Comparison of ENCODE assay signal across 8 mouse cellular contexts in genomic region chr2:172933631-172934419, GRCm38 (mm10). TPM values are rescaled to one million over a fixed set of nuclear protein-coding genes. Genes with fewer than 3 reads are reported as not detected.
DNase-seq lines count a peak whose midpoint lies in the region; ATAC-seq and TF ChIP-seq lines count a peak whose summit lies in the region.

No protein-coding gene starts in this region.

- WGBS in forebrain, embryonic 12.5 days: 1% methylated on average over 34 of the region's 34 CpGs
- 6% methylated on average over 34 of the region's 34 CpGs for WGBS in lung, embryonic 14.5 days
- WGBS in neural tube, embryonic 15.5 days: 2% methylated on average over 34 of the region's 34 CpGs

- no peak for TF ChIP-seq CTCF in lung, embryonic 14.5 days (IDR thresholded peaks at IDR 0.05; ENCODE audit: low read depth)

- no peaks in the 10 kb centered on the region for H3K9me3 ChIP-seq in forebrain, embryonic 12.5 days
- H3K9me3 ChIP-seq in lung, embryonic 14.5 days (ENCODE audit: low read depth, low read length): no peaks in the 10 kb centered on the region
- no peaks in the 10 kb centered on the region for H3K9me3 ChIP-seq in neural tube, embryonic 15.5 days (replicated peaks)

- peak overlapping the region; percentile 43 for H3K27ac ChIP-seq in forebrain, embryonic 12.5 days
- peak overlapping the region; percentile 39; the same call in 1 of the 2 replicates for H3K27ac ChIP-seq in lung, embryonic 14.5 days (ENCODE audit: low read depth)
- H3K27ac ChIP-seq in neural tube, embryonic 15.5 days (replicated peaks): peak overlapping the region; percentile 43

- H3K27me3 ChIP-seq in forebrain, embryonic 12.5 days: peaks cover 72% of the 10 kb centered on the region
- H3K27me3 ChIP-seq in lung, embryonic 14.5 days (ENCODE audit: insufficient read depth, low read length): peaks cover 17% of the 10 kb centered on the region
- H3K27me3 ChIP-seq in neural tube, embryonic 15.5 days (replicated peaks): peaks cover 46% of the 10 kb centered on the region

- peaks cover 74% of the 10 kb centered on the region for H3K4me1 ChIP-seq in forebrain, embryonic 12.5 days
- peaks cover 26% of the 10 kb centered on the region for H3K4me1 ChIP-seq in lung, embryonic 14.5 days (ENCODE audit: insufficient read depth)
- H3K4me1 ChIP-seq in neural tube, embryonic 15.5 days: peaks cover 49% of the 10 kb centered on the region

- H3K9ac ChIP-seq in forebrain, embryonic 12.5 days: 0 out of 2 replicates have a peak overlapping the region, but pooled peaks have one; percentile 7
- no peak overlapping the region for H3K9ac ChIP-seq in lung, embryonic 14.5 days
- no peak overlapping the region for H3K9ac ChIP-seq in neural tube, embryonic 15.5 days (replicated peaks)

- peak; percentile 36 for ATAC-seq in forebrain, embryonic 12.5 days (ENCODE audit: low FRiP score)
- ATAC-seq in lung, embryonic 14.5 days (ENCODE audit: insufficient read depth): peak; percentile 75
- peak; percentile 46 for ATAC-seq in neural tube, embryonic 15.5 days (ENCODE audit: low FRiP score)
- no peak for ATAC-seq in megakaryocyte-erythroid progenitor cell, adult 5-6 weeks (replicated peaks; ENCODE audit: low FRiP score, low TSS enrichment, poor library complexity, severe bottlenecking)

- no peaks in the 10 kb centered on the region for H3K36me3 ChIP-seq in forebrain, embryonic 12.5 days (replicated peaks)
- no peaks in the 10 kb centered on the region for H3K36me3 ChIP-seq in lung, embryonic 14.5 days (ENCODE audit: insufficient read depth)
- no peaks in the 10 kb centered on the region for H3K36me3 ChIP-seq in neural tube, embryonic 15.5 days

- H3K4me2 ChIP-seq in forebrain, embryonic 12.5 days: peak overlapping the region; percentile 50
- peak overlapping the region; percentile 56 for H3K4me2 ChIP-seq in lung, embryonic 14.5 days
- H3K4me2 ChIP-seq in neural tube, embryonic 15.5 days: peak overlapping the region; percentile 44

- DNase-seq in kidney, adult 18-20 months: peak; percentile 43
- DNase-seq in kidney, adult 11 months: no peak
- DNase-seq in hindlimb bud, embryonic 11.5 days (ENCODE audit: extremely low spot score, low read depth, low spot score): peak; percentile 73
- DNase-seq in lung, embryonic 14.5 days: peak; percentile 89
- DNase-seq in layer of hippocampus, adult 9-10 months (ENCODE audit: low spot score): no peak

- peak overlapping the region; percentile 12 for H3K4me3 ChIP-seq in forebrain, embryonic 12.5 days (replicated peaks)
- peak overlapping the region; percentile 11; the same call in 1 of the 2 replicates for H3K4me3 ChIP-seq in lung, embryonic 14.5 days (ENCODE audit: low read depth, low read length)
- H3K4me3 ChIP-seq in neural tube, embryonic 15.5 days (replicated peaks): 0 out of 2 replicates have a peak overlapping the region, but pooled peaks have one; percentile 8

RNA-seq across cellular contexts. Expression of gene Bmp7, which starts 6.3 kb away (rescaled TPM):
- 9.5 and 13.2 TPM in 2 replicates for polyA plus RNA-seq in forebrain, embryonic 12.5 days (2016; fragmentation: Nextera tagmentation; extraction: Ambion mirVana)
- polyA plus RNA-seq in lung, embryonic 14.5 days (2014; fragmentation: Nextera tagmentation; extraction: Ambion mirVana): 9.6 and 10.7 TPM in 2 replicates
- 13.4 and 13.7 TPM in 2 replicates for polyA plus RNA-seq in neural tube, embryonic 15.5 days (2015; fragmentation: Nextera tagmentation; extraction: Ambion mirVana)
- not detected in 2 replicates for total RNA-seq in megakaryocyte-erythroid progenitor cell, adult 5-6 weeks (2014; fragmentation: Nextera tagmentation)
- total RNA-seq in megakaryocyte-erythroid progenitor cell, adult 5-6 weeks (2017): not detected in 2 replicates

RNA-seq across cellular contexts. Expression of gene Spo11, which starts 43.7 kb away (rescaled TPM):
- polyA plus RNA-seq in forebrain, embryonic 12.5 days (2016; fragmentation: Nextera tagmentation; extraction: Ambion mirVana): 0.27 and 1.0 TPM in 2 replicates
- 0.13 and 0.15 TPM in 2 replicates for polyA plus RNA-seq in lung, embryonic 14.5 days (2014; fragmentation: Nextera tagmentation; extraction: Ambion mirVana)
- 0.44 and 1.1 TPM in 2 replicates for polyA plus RNA-seq in neural tube, embryonic 15.5 days (2015; fragmentation: Nextera tagmentation; extraction: Ambion mirVana)
- 2.1 and 2.6 TPM in 2 replicates for total RNA-seq in megakaryocyte-erythroid progenitor cell, adult 5-6 weeks (2014; fragmentation: Nextera tagmentation)
- total RNA-seq in megakaryocyte-erythroid progenitor cell, adult 5-6 weeks (2017): 0.53 TPM in 1 of 2 replicates, not detected in the other

Comparison
In these comparisons a context has a peak if more than half of its experiments do, and no peak if none do; other contexts are left out.
1. DNase-seq: peak in kidney, adult 18-20 months (single experiment), hindlimb bud, embryonic 11.5 days (single experiment) and lung, embryonic 14.5 days (single experiment); none in kidney, adult 11 months (single experiment) and layer of hippocampus, adult 9-10 months (single experiment).
2. Peak in every context shown above with its lines, with median percentiles within 50 percentile points of each other: H3K27ac ChIP-seq, H3K4me2 ChIP-seq and H3K4me3 ChIP-seq.